Mouse (Mus musculus): Measurements from ENCODE around the gene Tradd. TPM values are rescaled to one million over a fixed set of nuclear protein-coding genes. Genes with fewer than 3 reads are reported as not detected.

Tradd gene
- polyA plus RNA-seq (2015; fragmentation: Nextera tagmentation; extraction: Ambion mirVana): 23.4 and 26.3 TPM in 2 replicates

DNA sequence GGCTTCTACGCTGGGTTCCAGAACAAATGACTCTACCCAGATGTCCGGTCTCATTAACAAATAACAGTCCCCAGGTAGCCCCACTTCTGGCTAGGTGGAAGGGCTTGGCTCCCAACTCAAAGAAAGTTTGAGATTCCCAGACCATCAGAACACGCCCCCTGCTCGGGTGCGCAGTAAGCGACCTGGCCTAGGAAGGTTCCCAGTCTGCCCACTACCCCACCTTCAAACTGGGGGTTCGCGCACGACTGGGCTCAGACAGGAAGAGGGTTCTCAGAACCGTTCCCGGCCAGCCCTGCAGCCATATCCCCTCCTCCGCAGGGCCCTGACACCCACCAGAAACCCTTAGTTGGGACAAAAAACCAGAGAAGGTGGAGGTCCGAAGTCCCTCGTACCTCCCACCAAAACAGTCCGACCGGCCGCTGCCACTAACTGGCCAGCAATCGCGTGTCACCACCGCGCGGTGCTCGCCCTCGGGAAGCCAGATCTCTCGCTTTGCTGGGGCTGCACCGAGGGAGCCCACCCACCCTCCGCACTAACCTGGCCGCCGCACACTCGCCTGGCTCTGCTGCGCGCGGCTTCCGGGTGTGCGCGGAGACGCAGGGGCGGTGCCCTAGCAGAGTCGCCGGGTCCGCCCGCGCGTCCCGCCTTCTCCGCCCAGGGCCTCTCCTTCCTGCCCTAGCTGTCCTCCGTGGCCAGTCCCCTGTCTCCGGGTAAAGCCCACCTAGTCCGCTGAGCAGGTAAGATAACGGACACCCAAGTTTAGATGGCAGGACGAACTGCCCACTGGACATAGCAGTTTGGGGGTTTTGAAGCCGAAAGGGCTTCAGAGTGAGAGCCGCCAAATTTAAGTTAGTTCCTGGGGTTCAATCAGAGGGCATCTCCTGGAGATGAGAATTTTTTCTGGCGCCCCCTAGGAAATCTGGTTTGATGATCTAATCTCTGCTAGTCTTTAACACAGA is at the start of gene Tradd, which contains the start of gene Fbxl8:
Tradd (minus strand) TSS at position 586 of the 959 bp plus-strand sequence.
Fbxl8 (plus strand) TSS at position 625 of the 959 bp plus-strand sequence.
- Histone ChIP-seq H3K27ac (ENCODE audit: low read length) (no peak within 1 kb of the TSS), H3K4me2 (replicated peaks; ENCODE audit: low read depth, low read length) (peak within 1 kb of the TSS; percentile 94), H3K36me3 (ENCODE audit: insufficient read depth, low read length) (no peaks in the 10 kb centered on the region), H3K27me3 (ENCODE audit: insufficient read depth, low read length) (peaks cover 81% of the 10 kb centered on the region), H3K4me3 (ENCODE audit: low read length) (peak within 1 kb of the TSS; percentile 82), H3K4me1 (ENCODE audit: insufficient read depth, low read length) (peaks cover 36% of the 10 kb centered on the region), H3K9me3 (ENCODE audit: low read length) (peaks cover 3% of the 10 kb centered on the region; the same call in 1 of the 2 replicates), H3K9ac (replicated peaks; ENCODE audit: low read length) (peak within 1 kb of the TSS; percentile 79)
- WGBS: 1% methylated on average over 50 of the region's 54 CpGs
- ATAC-seq (ENCODE audit: low FRiP score, low TSS enrichment): peak; percentile 75

DNA sequence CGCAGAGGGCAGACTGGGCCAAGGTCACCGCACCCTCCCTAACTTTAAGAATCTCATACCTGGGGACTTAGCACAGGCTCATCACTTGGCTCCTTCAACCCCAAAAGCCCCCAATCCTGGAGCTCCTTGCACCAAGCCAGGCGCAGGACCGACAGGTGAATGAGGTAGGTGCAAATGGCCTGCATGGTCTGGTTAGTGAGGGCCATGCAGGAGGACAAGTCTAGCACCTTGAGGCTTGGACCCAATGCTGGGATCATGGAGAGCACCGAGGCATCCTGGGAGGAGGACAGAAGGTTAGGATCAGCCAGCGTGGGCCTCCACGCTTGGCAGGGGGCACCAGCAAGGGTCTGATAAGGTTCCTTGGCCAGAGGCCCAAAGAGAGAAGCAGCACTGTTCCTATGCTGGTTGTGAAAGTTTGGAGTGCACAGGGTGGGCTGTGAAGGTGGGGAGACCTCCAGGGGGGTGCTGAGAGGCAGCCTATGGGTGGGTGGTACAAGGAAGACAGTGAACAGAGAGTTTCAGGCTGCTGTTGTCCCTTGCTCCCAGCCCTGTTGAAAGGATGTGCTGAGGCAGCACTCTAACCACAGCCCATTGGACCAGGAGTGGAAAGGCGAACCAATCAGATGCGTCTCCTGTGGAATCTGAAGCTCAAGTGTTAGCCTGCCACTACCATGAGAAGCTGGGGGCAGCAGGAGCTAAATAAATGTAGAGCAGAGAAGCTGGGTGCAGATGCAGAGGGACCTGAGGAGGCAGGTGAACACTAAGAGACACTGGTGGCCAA is 49.4 kb upstream of the Tradd start:
- Histone ChIP-seq H3K9ac (replicated peaks; ENCODE audit: low read length) (no peak overlapping the region), H3K9me3 (ENCODE audit: low read length) (no peaks in the 10 kb centered on the region), H3K27ac (ENCODE audit: low read length) (no peak overlapping the region), H3K4me3 (ENCODE audit: low read length) (no peak overlapping the region), H3K27me3 (ENCODE audit: insufficient read depth, low read length) (no peaks in the 10 kb centered on the region), H3K36me3 (ENCODE audit: insufficient read depth, low read length) (peaks cover 59% of the 10 kb centered on the region), H3K4me1 (ENCODE audit: insufficient read depth, low read length) (no peaks in the 10 kb centered on the region), H3K4me2 (replicated peaks; ENCODE audit: low read depth, low read length) (no peak overlapping the region)
- ATAC-seq (ENCODE audit: low FRiP score, low TSS enrichment): no peak
- 84% methylated on average over 9 of the region's 9 CpGs for WGBS

DNA sequence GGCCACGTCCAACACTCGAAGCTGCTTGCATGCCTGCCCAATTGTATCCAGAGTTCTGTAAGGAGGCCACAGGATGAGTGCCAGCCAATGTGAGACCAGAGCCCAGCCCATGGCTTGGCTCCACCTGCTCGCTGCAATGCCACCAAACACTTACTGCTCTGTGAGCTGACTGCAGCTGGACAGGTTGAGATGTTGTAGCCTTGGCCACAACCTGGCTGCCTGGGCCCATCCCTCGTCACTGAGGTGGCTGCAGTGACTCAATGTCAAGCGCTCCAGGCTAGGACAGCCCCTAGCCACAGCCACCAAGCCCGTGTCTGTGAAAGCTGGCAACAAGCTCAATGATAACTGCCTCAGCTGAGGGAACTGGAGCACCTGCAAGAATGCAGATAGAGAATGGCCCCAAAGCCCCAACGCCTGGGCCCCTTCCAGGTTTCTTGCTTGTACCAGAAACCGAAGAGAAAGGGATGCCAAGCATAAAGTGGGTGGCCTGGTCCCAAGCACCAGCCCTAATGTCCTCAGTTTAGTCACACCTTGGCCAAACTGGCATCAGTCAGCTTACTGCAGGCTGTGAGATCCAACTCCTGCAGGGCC is 48.6 kb upstream of the Tradd start:
- H3K4me2 ChIP-seq (replicated peaks; ENCODE audit: low read depth, low read length): no peak overlapping the region
- H3K27me3 ChIP-seq (ENCODE audit: insufficient read depth, low read length): no peaks in the 10 kb centered on the region
- no peak overlapping the region for H3K4me3 ChIP-seq (ENCODE audit: low read length)
- H3K9ac ChIP-seq (replicated peaks; ENCODE audit: low read length): no peak overlapping the region
- whole genome bisulfite sequencing: 91% methylated on average over 8 of the region's 8 CpGs
- H3K36me3 ChIP-seq (ENCODE audit: insufficient read depth, low read length): peaks cover 62% of the 10 kb centered on the region
- ATAC-seq (ENCODE audit: low FRiP score, low TSS enrichment): no peak
- H3K4me1 ChIP-seq (ENCODE audit: insufficient read depth, low read length): no peaks in the 10 kb centered on the region
- no peak overlapping the region for H3K27ac ChIP-seq (ENCODE audit: low read length)
- H3K9me3 ChIP-seq (ENCODE audit: low read length): no peaks in the 10 kb centered on the region

DNA sequence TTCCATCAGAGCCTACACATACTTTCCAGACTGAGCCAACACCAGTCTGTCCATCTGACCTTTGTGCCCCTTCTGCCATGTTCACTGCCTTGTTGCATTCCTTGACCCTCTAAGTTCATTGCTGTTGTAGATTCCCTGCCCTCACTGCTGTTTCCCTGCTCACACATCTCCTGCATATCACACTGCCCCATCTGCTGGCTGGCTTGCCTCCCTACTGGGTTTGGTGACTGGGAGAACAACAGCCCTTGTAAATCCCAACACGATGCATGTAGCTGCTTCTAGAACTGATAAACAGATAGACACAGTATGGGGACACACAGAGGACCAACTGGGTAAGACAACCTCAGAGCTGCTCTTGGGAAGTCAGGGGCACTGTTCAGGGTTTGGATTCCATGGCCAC is 47.3 kb upstream of the Tradd start:
- WGBS: 77% methylated on average over 1 of the region's 1 CpGs
- Histone ChIP-seq H3K27ac (ENCODE audit: low read length) (no peak overlapping the region), H3K27me3 (ENCODE audit: insufficient read depth, low read length) (no peaks in the 10 kb centered on the region), H3K36me3 (ENCODE audit: insufficient read depth, low read length) (peaks cover 72% of the 10 kb centered on the region), H3K4me3 (ENCODE audit: low read length) (no peak overlapping the region), H3K9ac (replicated peaks; ENCODE audit: low read length) (no peak overlapping the region), H3K9me3 (ENCODE audit: low read length) (no peaks in the 10 kb centered on the region), H3K4me2 (replicated peaks; ENCODE audit: low read depth, low read length) (no peak overlapping the region), H3K4me1 (ENCODE audit: insufficient read depth, low read length) (no peaks in the 10 kb centered on the region)
- ATAC-seq (ENCODE audit: low FRiP score, low TSS enrichment): no peak

DNA sequence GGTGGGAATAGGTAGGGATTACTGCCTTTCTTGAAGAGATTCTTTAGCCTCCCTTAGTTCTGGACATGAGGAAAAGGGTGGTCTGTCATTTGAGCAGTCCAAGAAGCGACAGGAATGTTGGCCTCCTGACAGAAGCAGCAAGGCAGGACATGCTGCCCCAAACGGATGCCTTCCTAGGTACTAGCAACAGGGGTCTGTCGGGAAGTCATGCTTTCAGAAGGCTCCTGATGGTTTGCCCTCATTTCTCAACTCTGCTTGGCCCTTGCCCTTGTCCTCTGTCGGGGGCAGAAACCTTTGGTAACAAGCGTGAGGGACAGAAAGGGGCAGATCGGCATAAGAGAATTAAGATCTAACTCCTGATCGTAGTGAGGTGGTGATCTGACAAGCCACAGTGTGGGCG is 45.7 kb upstream of the Tradd start:
- H3K36me3 ChIP-seq (ENCODE audit: insufficient read depth, low read length): peaks cover 68% of the 10 kb centered on the region
- no peak for ATAC-seq (ENCODE audit: low FRiP score, low TSS enrichment)
- H3K27me3 ChIP-seq (ENCODE audit: insufficient read depth, low read length): no peaks in the 10 kb centered on the region
- H3K4me2 ChIP-seq (replicated peaks; ENCODE audit: low read depth, low read length): no peak overlapping the region
- H3K9me3 ChIP-seq (ENCODE audit: low read length): no peaks in the 10 kb centered on the region
- H3K27ac ChIP-seq (ENCODE audit: low read length): no peak overlapping the region
- 77% methylated on average over 8 of the region's 8 CpGs for WGBS
- peaks cover 15% of the 10 kb centered on the region for H3K4me1 ChIP-seq (ENCODE audit: insufficient read depth, low read length)
- H3K4me3 ChIP-seq (ENCODE audit: low read length): no peak overlapping the region
- no peak overlapping the region for H3K9ac ChIP-seq (replicated peaks; ENCODE audit: low read length)

DNA sequence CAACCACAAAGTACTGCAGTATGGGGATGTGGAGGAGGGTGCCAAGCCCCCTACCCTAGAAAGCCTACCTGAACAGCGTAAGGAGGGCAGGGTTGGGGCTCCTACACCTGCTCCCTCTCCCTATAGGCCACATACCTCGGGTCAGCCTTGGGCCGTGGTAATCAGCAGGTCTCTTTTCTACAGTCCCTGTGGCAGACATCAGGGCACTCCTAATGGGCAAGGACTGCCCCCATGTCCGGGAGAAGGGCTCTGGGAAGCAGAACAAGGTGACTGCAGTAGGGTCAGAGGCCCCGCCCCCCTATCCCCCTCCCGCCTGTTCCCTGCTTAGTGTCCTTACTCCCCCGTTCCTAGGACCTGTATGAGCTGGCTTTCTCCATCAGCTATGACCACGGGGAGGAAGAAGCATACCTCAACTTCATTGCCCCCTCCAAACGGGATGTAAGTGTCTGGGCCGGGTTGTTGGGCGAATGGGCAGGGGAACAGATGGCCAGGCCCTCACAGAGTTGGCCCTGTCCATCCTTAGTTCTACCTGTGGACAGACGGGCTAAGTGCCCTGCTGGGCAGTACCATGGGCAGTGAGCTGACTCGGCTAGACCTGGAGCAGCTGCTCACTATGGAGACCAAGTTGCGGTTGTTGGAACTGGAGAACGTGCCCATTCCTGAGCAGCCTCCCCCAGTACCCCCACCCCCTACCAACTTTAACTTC is 44.9 kb upstream of the Tradd start:
- no peak overlapping the region for H3K9ac ChIP-seq (replicated peaks; ENCODE audit: low read length)
- H3K4me1 ChIP-seq (ENCODE audit: insufficient read depth, low read length): peaks cover 23% of the 10 kb centered on the region
- H3K9me3 ChIP-seq (ENCODE audit: low read length): no peaks in the 10 kb centered on the region
- 72% methylated on average over 15 of the region's 15 CpGs for WGBS
- no peak overlapping the region for H3K4me2 ChIP-seq (replicated peaks; ENCODE audit: low read depth, low read length)
- H3K27me3 ChIP-seq (ENCODE audit: insufficient read depth, low read length): no peaks in the 10 kb centered on the region
- ATAC-seq (ENCODE audit: low FRiP score, low TSS enrichment): no peak
- peaks cover 65% of the 10 kb centered on the region for H3K36me3 ChIP-seq (ENCODE audit: insufficient read depth, low read length)
- no peak overlapping the region for H3K4me3 ChIP-seq (ENCODE audit: low read length)
- no peak overlapping the region for H3K27ac ChIP-seq (ENCODE audit: low read length)

DNA sequence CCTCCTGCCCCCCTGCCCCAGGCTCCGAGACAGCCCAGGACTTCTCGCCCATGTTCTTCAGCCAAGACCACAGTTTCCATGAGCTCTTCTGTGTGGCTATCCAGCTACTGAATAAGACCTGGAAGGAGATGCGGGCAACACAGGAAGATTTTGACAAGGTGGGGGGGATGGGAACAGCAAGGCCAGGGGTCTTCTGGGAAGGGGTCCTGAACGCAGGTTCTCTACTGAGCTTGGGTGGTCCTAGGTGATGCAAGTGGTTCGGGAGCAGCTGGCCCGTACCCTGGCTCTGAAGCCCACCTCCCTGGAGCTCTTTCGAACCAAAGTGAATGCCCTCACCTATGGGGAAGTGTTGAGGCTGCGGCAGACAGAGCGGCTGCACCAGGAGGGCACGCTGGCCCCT is 44.0 kb upstream of the Tradd start:
- peaks cover 64% of the 10 kb centered on the region for H3K36me3 ChIP-seq (ENCODE audit: insufficient read depth, low read length)
- H3K4me3 ChIP-seq (ENCODE audit: low read length): no peak overlapping the region
- 96% methylated on average over 10 of the region's 10 CpGs for WGBS

DNA sequence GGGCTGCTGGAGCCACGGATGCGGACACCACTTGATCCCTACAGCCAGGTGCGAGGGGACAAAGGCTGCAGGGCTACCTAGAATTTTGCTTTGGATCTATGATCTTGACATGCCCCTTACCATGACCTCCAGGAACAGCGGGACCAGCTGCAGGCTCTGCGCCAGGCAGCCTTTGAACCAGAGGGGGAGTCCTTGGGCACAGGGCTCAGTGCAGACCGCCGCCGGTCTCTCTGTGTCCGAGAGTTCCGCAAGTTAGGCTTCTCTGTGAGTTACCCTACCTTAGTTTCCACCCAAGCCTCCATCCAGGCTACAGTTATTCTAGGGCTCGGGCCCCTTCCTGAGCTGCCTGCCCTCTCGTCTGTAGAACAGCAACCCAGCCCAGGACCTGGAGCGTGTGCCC is 43.3 kb upstream of the Tradd start:
- Histone ChIP-seq H3K9me3 (ENCODE audit: low read length) (no peaks in the 10 kb centered on the region), H3K4me2 (replicated peaks; ENCODE audit: low read depth, low read length) (no peak overlapping the region), H3K4me1 (ENCODE audit: insufficient read depth, low read length) (peaks cover 24% of the 10 kb centered on the region), H3K27me3 (ENCODE audit: insufficient read depth, low read length) (no peaks in the 10 kb centered on the region), H3K4me3 (ENCODE audit: low read length) (no peak overlapping the region), H3K27ac (ENCODE audit: low read length) (no peak overlapping the region), H3K36me3 (ENCODE audit: insufficient read depth, low read length) (peaks cover 62% of the 10 kb centered on the region), H3K9ac (replicated peaks; ENCODE audit: low read length) (no peak overlapping the region)
- no peak for ATAC-seq (ENCODE audit: low FRiP score, low TSS enrichment)
- WGBS: 94% methylated on average over 13 of the region's 13 CpGs

More for the DNA sequence above, 44.0 kb upstream of the Tradd start:
- Histone ChIP-seq H3K9ac (replicated peaks; ENCODE audit: low read length) (no peak overlapping the region), H3K27me3 (ENCODE audit: insufficient read depth, low read length) (no peaks in the 10 kb centered on the region), H3K9me3 (ENCODE audit: low read length) (no peaks in the 10 kb centered on the region), H3K4me1 (ENCODE audit: insufficient read depth, low read length) (peaks cover 24% of the 10 kb centered on the region), H3K27ac (ENCODE audit: low read length) (no peak overlapping the region), H3K4me2 (replicated peaks; ENCODE audit: low read depth, low read length) (no peak overlapping the region)
- ATAC-seq (ENCODE audit: low FRiP score, low TSS enrichment): no peak

DNA sequence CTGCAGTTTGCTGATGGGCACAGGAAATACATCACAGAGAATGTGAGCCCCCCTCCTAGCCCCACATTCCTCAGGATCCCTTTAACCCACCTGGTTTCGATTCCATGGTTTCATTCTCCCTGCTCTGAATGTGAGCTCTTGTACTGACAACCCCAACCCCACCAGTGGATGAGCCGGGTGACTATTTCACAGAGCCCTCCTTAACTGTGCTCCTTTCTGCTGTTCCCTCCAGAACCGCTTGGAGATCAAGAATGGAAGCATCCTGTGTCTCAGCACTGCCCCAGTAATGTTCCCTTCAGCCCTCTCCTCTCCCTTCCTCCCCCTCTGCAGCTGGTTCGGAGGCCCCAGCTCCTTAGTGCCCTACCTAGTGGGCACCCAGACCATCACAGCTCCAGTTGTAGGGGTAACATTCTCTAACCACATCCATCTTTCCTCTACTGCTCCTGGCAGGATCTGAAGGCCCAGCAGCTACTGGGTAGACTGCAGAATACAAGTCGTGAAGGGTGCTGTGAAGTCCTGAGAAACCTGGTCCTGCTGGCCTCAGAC is 41.8 kb upstream of the Tradd start:
- no peaks in the 10 kb centered on the region for H3K9me3 ChIP-seq (ENCODE audit: low read length)
- peak overlapping the region; percentile 32; the same call in 1 of the 2 replicates for H3K27ac ChIP-seq (ENCODE audit: low read length)
- H3K27me3 ChIP-seq (ENCODE audit: insufficient read depth, low read length): no peaks in the 10 kb centered on the region
- peaks cover 24% of the 10 kb centered on the region for H3K4me1 ChIP-seq (ENCODE audit: insufficient read depth, low read length)
- peak overlapping the region; percentile 44 for H3K4me3 ChIP-seq (ENCODE audit: low read length)
- peak; percentile 28 for ATAC-seq (ENCODE audit: low FRiP score, low TSS enrichment)
- H3K9ac ChIP-seq (replicated peaks; ENCODE audit: low read length): peak overlapping the region; percentile 65
- peak overlapping the region; percentile 63 for H3K4me2 ChIP-seq (replicated peaks; ENCODE audit: low read depth, low read length)
- WGBS: 52% methylated on average over 5 of the region's 5 CpGs
- peaks cover 66% of the 10 kb centered on the region for H3K36me3 ChIP-seq (ENCODE audit: insufficient read depth, low read length)

Measured in kidney, embryonic 16.5 days (tissue).